Mouse (Mus musculus) erythroblast, embryonic 14.5 days (primary cell): Measurements from ENCODE around the gene Ppp1r27. TPM values are rescaled to one million over a fixed set of nuclear protein-coding genes. Genes with fewer than 3 reads are reported as not detected.
A peak's percentile ranks its signal among the peaks of the same experiment; 100 is the strongest.
"Not testable (repeated sequence)": the region's sequence is repeated elsewhere in the genome, so short reads cannot be mapped to it uniquely, and the experiment has no call there.

ENCODE experiments used
- H3K27me3 ChIP-seq: 2 replicates; pipeline ENCODE4 v1.6.1; 2012; ENCODE audit warnings: inconsistent platforms; ENCODE audit not compliant: control insufficient read depth
- H3K36me3 ChIP-seq: 2 replicates; pipeline ENCODE4 v1.6.1; 2012; ENCODE audit warnings: mild to moderate bottlenecking, inconsistent platforms; ENCODE audit not compliant: control insufficient read depth
- H3K4me1 ChIP-seq: 2 replicates; pipeline ENCODE4 v1.6.1; 2012; ENCODE audit warnings: inconsistent platforms; ENCODE audit not compliant: control insufficient read depth
- H3K4me3 ChIP-seq: replicated peaks from 2 replicates; pipeline ENCODE3; 2012; ENCODE audit warnings: moderate library complexity, mild to moderate bottlenecking, inconsistent platforms
- H3K9me3 ChIP-seq: 2 replicates; pipeline ENCODE4 v1.6.1; 2012; ENCODE audit warnings: low read length, inconsistent platforms, mixed read lengths; ENCODE audit not compliant: control insufficient read depth
- GATA1 ChIP-seq: IDR thresholded peaks from 2 replicates; pipeline ENCODE4 v1.6.1; 2012; ENCODE audit warnings: low read length, inconsistent platforms, mixed read lengths
- TAL1 ChIP-seq: IDR thresholded peaks from 3 replicates; pipeline ENCODE4 v1.6.1; 2012; ENCODE audit warnings: low read length, inconsistent platforms, mixed read lengths
- polyA plus RNA-seq: library from polyadenylated mRNA; stranded (reverse); fragments of >175 nt; gene quantifications from 2 replicates; pipeline ENCODE4 v1.2.3, GENCODE M21; 2012

Gene Ppp1r27
- polyA plus RNA-seq, 1 experiment = not detected

DNA sequence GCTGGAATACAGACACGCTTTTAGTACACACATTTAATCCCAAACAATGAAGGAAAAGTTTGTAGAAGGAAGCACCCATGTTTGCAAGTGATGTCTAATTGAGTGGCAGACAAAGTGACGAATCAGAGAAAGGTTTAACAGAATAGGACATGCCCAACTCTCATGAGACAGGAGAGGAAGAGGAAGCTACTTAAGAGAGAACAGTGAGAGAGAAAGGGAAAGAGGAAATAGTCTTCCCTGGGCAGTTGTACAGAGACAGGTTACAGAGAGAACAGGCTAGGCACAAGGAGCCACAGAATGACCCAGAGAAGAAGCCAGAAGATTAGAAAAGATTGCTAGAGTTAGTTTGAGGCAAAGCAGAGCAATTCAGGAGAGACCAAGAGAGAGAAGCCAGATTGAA lies 25.0 kb downstream of the Ppp1r27 start:
- H3K27me3 ChIP-seq = peaks cover 37% of the 10 kb centered on the region
- H3K4me3 ChIP-seq = no peak overlapping the region
- no peaks in the 10 kb centered on the region for H3K36me3 ChIP-seq
- H3K9me3 ChIP-seq = peaks cover 9% of the 10 kb centered on the region; the same call in 1 of the 2 replicates
- H3K4me1 ChIP-seq = peaks cover 16% of the 10 kb centered on the region
- TF ChIP-seq GATA1 (no peak), TAL1 (no peak)

DNA sequence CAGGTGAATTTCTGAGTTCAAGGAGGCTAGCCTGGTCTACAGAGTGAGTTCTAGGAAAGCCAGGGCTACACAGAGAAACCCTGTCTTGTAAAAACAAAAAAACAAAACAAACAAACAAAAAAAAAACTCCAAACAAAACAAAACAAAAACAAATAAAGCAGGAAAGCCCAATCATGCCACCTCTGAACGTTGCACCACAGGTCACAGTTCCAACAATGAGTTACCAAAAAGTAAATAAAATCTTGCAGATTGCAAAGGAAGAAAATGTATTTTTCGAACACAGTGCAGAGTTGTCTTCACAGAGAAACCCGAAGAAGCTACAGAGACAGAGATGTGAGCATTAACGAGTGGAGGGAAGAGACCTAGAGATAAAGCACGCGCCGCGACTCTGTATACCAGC lies 28.4 kb downstream of the Ppp1r27 start:
- no peak overlapping the region for H3K4me3 ChIP-seq
- peaks cover 36% of the 10 kb centered on the region for H3K4me1 ChIP-seq
- peaks cover 3% of the 10 kb centered on the region for H3K27me3 ChIP-seq
- peaks cover 3% of the 10 kb centered on the region; the same call in 1 of the 2 replicates for H3K9me3 ChIP-seq
- H3K36me3 ChIP-seq = no peaks in the 10 kb centered on the region
- TF ChIP-seq TAL1 (no peak), GATA1 (no peak)

DNA sequence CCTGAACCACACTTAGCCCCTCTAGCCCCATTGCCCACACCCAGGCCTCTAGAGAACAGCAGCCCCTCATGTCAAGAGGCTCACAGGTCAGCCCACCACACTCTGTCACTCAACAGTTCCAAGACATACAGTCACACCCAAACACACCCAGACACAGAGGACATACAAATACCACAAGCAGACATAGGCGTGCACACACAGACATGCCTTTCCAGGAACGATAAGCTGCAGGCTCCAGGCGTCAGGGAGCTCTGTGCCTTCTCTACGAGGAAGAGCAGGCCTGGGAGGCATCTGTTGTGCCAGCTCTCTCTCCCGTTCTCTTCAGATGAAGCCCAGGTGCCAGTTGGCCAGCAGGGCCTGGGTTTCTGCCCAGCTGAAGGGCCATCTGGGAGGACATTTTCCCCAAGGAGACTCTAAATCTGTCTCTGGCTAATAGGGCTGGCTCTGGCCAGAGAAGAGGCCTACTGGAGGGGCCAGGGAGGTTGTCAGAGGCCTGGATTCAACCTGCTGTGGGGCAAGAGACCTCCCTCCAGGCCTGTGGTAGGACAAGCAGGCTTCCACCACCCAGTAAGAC lies 29.9 kb downstream of the Ppp1r27 start:
- Histone ChIP-seq H3K36me3 (no peaks in the 10 kb centered on the region), H3K27me3 (no peaks in the 10 kb centered on the region; the same call in 1 of the 2 replicates), H3K9me3 (peaks cover 3% of the 10 kb centered on the region; the same call in 1 of the 2 replicates), H3K4me3 (no peak overlapping the region), H3K4me1 (peaks cover 33% of the 10 kb centered on the region)
- 0 out of 3 replicates have a peak, but pooled peaks have one; percentile 4 for TF ChIP-seq TAL1
- no peak for TF ChIP-seq GATA1

DNA sequence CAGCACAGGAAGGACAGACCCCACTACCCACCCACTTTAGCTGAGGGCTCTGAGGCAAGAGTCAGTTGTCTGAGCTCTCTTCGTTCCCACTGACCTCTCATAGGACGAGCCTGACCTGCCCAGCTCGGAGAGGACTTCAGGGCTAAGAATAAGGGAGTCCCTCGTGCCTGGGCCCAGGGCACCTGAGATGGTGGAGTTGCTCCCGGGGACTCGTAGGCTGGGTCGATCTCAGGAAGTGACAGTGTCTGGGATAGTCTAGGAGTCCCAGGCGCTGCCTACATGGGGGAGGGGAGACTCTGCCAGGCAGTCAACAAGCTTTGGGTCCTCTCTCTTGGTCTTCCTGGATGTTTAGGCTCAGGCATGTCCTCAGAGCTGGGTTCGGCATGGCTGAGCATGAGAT lies 30.4 kb downstream of the Ppp1r27 start:
- TF ChIP-seq TAL1 (no peak), GATA1 (no peak)
- Histone ChIP-seq H3K27me3 (no peaks in the 10 kb centered on the region; the same call in 1 of the 2 replicates), H3K9me3 (peaks cover 3% of the 10 kb centered on the region; the same call in 1 of the 2 replicates), H3K4me3 (no peak overlapping the region), H3K4me1 (peaks cover 39% of the 10 kb centered on the region), H3K36me3 (no peaks in the 10 kb centered on the region)

DNA sequence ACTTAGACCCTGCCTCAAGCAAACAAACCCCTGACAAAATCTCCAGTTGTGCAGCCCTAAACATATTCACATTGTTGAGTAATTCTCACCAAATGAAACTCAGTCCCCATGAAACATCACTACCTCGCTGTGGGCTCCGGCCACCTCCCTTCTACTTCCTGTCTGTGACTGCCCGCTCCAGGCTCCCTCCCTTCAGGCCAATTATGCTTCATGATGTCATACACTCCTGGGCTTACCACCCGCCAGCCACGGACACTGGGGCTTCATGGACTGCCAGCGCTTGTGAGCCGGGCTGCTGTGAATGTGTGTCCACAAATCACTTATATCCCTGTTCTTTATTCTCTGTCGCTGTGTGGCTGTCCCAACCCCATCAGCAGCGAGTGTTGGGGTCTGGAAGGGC lies 31.2 kb downstream of the Ppp1r27 start:
- H3K9me3 ChIP-seq = peaks cover 3% of the 10 kb centered on the region; the same call in 1 of the 2 replicates
- no peaks in the 10 kb centered on the region for H3K36me3 ChIP-seq
- H3K4me3 ChIP-seq = no peak overlapping the region
- no peaks in the 10 kb centered on the region; the same call in 1 of the 2 replicates for H3K27me3 ChIP-seq
- peaks cover 42% of the 10 kb centered on the region for H3K4me1 ChIP-seq
- no peak for TF ChIP-seq TAL1
- no peak for TF ChIP-seq GATA1

DNA sequence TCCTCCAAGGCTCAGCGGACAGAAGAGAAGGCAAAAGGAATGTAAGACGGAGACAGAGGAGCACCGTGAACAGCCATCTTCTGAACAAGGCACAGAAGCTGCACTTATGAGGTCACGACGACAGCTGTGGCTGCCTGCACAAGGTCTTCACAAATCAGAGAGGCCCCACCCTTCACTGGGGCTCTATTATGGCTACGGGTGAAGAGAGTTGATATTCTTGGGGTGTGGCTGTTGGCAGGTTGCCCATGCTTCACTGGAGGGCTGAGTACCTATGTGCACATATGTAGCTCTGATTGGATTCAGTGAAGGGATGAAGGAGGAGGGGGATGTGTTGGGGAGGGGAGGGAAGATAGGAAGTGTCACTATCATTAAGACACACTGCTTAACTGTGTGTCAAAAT lies 32.4 kb downstream of the Ppp1r27 start:
- Histone ChIP-seq H3K9me3 (peaks cover 3% of the 10 kb centered on the region; the same call in 1 of the 2 replicates), H3K4me1 (peaks cover 42% of the 10 kb centered on the region), H3K27me3 (no peaks in the 10 kb centered on the region; the same call in 1 of the 2 replicates), H3K4me3 (no peak overlapping the region), H3K36me3 (no peaks in the 10 kb centered on the region)
- TF ChIP-seq TAL1 (no peak), GATA1 (no peak)

DNA sequence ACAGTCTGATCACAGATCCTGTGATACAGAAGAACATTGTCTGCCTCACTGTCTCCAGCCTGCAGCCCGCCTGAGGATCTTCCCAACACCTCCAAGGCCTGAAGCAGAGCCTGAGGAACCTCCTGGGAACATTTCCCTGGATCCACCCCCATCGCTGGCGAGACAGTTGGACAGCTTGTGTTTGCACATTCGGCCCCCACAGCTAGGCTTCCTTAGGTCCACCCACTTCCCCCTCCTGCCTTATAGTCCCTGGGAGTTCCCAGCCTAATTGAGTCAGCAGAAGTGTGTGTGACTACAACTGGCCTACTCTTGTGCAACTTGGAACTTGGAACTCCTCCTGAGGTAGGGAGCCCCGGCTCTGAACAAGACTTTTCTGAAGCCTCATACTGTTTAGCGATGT lies 32.9 kb downstream of the Ppp1r27 start:
- H3K9me3 ChIP-seq = peaks cover 3% of the 10 kb centered on the region; the same call in 1 of the 2 replicates
- no peak overlapping the region for H3K4me3 ChIP-seq
- no peaks in the 10 kb centered on the region for H3K36me3 ChIP-seq
- H3K27me3 ChIP-seq = no peaks in the 10 kb centered on the region; the same call in 1 of the 2 replicates
- no peak for TF ChIP-seq GATA1
- no peak for TF ChIP-seq TAL1
- peaks cover 42% of the 10 kb centered on the region for H3K4me1 ChIP-seq

DNA sequence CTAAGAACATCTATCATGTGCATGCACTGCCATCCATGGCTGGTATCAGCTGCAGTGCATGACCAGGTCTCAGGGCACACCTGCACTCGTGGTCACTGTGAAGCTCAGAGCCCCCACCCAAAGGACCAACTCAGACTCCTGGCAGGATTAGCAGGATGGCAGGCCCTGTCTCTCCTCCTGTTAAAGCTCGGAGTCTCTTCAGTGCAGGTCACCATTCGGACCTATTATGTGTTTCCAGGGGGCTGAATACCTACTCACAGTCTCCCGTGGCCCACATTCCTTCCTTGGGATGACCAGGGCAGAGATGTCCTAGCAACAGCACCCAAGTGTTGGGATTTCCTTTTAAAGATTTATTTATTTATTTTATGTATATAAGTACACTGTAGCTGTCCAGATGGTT lies 33.8 kb downstream of the Ppp1r27 start:
- Histone ChIP-seq H3K27me3 (no peaks in the 10 kb centered on the region; the same call in 1 of the 2 replicates), H3K4me1 (peaks cover 42% of the 10 kb centered on the region), H3K4me3 (no peak overlapping the region), H3K36me3 (no peaks in the 10 kb centered on the region), H3K9me3 (peaks cover 3% of the 10 kb centered on the region; the same call in 1 of the 2 replicates)
- TF ChIP-seq TAL1 = no peak
- no peak for TF ChIP-seq GATA1

DNA sequence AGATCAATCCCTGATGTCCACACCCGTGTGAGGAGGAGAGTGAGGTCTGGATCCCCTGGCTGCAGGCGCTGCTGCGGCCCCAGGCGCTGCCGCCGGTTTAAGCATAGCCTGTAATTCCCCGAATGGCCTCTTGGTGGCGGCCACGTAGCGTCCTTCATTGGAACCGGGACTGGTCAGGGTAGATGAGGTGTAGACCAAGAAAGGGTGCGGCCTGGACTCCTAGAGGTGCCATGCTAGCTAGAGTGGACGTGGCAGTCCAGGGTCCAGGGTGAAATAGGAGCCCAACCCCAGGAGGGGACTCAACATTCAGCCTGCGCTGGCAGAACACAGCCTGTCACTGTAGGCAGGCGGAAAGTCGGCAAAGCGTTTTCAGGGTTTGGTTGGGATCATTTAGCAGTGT lies 35.3 kb downstream of the Ppp1r27 start:
- TF ChIP-seq TAL1 (no peak), GATA1 (no peak)
- H3K27me3 ChIP-seq = no peaks in the 10 kb centered on the region; the same call in 1 of the 2 replicates
- peaks cover 40% of the 10 kb centered on the region for H3K4me1 ChIP-seq
- no peaks in the 10 kb centered on the region for H3K36me3 ChIP-seq
- H3K4me3 ChIP-seq = no peak overlapping the region
- no peaks in the 10 kb centered on the region; the same call in 1 of the 2 replicates for H3K9me3 ChIP-seq

DNA sequence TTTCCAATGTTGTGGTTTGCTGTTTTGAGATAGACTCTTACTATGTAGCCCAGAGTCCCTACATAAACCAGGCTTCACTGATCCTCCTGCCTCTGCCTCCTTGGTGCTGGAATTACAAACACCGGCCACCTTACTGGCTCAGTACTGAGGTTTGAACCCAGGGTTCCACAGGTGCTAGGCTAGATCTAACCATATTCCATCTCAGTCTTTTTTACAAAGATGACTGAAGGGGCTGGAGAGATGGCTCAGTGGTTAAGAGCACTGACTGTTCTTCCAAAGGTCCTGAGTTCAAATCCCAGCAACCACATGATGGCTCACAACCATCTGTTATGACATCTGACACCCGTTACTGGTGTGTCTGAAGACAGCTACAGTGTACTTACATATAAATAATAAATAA lies 36.7 kb downstream of the Ppp1r27 start:
- H3K36me3 ChIP-seq, H3K4me3 ChIP-seq, H3K27me3 ChIP-seq, H3K9me3 ChIP-seq: not testable (repeated sequence)
- peaks cover 39% of the 10 kb centered on the region for H3K4me1 ChIP-seq
